In genomic region chr7:24399256-24400081, GRCm38 (mm10) we compare ENCODE assay signal across 7 mouse cellular contexts. TPM values are rescaled to one million over a fixed set of nuclear protein-coding genes. Genes with fewer than 3 reads are reported as not detected.
DNase-seq lines count a peak whose midpoint lies in the region; ATAC-seq lines count a peak whose summit lies in the region.

Smg9 (plus strand) TSS chr7:24399619.

- H3K4me1 ChIP-seq in embryonic facial prominence, embryonic 11.5 days (ENCODE audit: control insufficient read depth, insufficient read depth, low read length) = no peaks in the 10 kb centered on the region
- H3K4me1 ChIP-seq in limb, embryonic 11.5 days (ENCODE audit: control insufficient read depth, insufficient read depth, low read length) = peaks cover 7% of the 10 kb centered on the region
- no peaks in the 10 kb centered on the region for H3K4me1 ChIP-seq in midbrain, embryonic 14.5 days (ENCODE audit: control insufficient read depth, insufficient read depth, low read length)

- peak; percentile 93 for ATAC-seq in embryonic facial prominence, embryonic 11.5 days (replicated peaks; ENCODE audit: insufficient number of reproducible peaks, low FRiP score, low TSS enrichment, low read depth)
- peak; percentile 78 for ATAC-seq in granulocyte monocyte progenitor cell, adult 5-6 weeks (replicated peaks; ENCODE audit: poor library complexity, severe bottlenecking)
- ATAC-seq in limb, embryonic 11.5 days (ENCODE audit: insufficient number of reproducible peaks, low FRiP score, low TSS enrichment, low read depth) = peak; percentile 91
- ATAC-seq in midbrain, embryonic 14.5 days (ENCODE audit: low FRiP score, low TSS enrichment) = peak; percentile 95

- H3K9ac ChIP-seq in embryonic facial prominence, embryonic 11.5 days (replicated peaks; ENCODE audit: low read length) = peak within 1 kb of the TSS; percentile 74
- peak within 1 kb of the TSS; percentile 71 for H3K9ac ChIP-seq in limb, embryonic 11.5 days (ENCODE audit: low read length)
- H3K9ac ChIP-seq in midbrain, embryonic 14.5 days (replicated peaks; ENCODE audit: low read length) = peak within 1 kb of the TSS; percentile 73

- DNase-seq in adrenal gland, postnatal 14 days = peak; percentile 98
- DNase-seq in embryonic facial prominence, embryonic 11.5 days (ENCODE audit: low spot score) = peak; percentile 98
- DNase-seq in kidney, adult 18-20 months = peak; percentile 94
- DNase-seq in limb, embryonic 11.5 days (ENCODE audit: low spot score) = peak; percentile 96
- peak; percentile 100 for DNase-seq in midbrain, embryonic 14.5 days
- peak; percentile 91 to 97 for DNase-seq in spleen, adult 18-20 months

- no peaks in the 10 kb centered on the region for H3K27me3 ChIP-seq in embryonic facial prominence, embryonic 11.5 days (ENCODE audit: control insufficient read depth, insufficient read depth, low read length)
- no peaks in the 10 kb centered on the region for H3K27me3 ChIP-seq in limb, embryonic 11.5 days (ENCODE audit: control insufficient read depth, insufficient read depth, low read length)
- H3K27me3 ChIP-seq in midbrain, embryonic 14.5 days (ENCODE audit: control insufficient read depth, insufficient read depth, low read length) = no peaks in the 10 kb centered on the region

- WGBS in embryonic facial prominence, embryonic 11.5 days = 3% methylated on average over 66 of the region's 66 CpGs
- 2% methylated on average over 66 of the region's 66 CpGs for WGBS in limb, embryonic 11.5 days
- 2% methylated on average over 66 of the region's 66 CpGs for WGBS in midbrain, embryonic 14.5 days

- H3K4me2 ChIP-seq in embryonic facial prominence, embryonic 11.5 days (ENCODE audit: low read depth, low read length) = peak within 1 kb of the TSS; percentile 46
- H3K4me2 ChIP-seq in limb, embryonic 11.5 days (ENCODE audit: low read depth, severe bottlenecking) = peak within 1 kb of the TSS; percentile 51
- peak within 1 kb of the TSS; percentile 60 for H3K4me2 ChIP-seq in midbrain, embryonic 14.5 days (ENCODE audit: low read length)

- peak within 1 kb of the TSS; percentile 92 for H3K27ac ChIP-seq in embryonic facial prominence, embryonic 11.5 days (replicated peaks; ENCODE audit: low read depth, low read length)
- peak within 1 kb of the TSS; percentile 92 for H3K27ac ChIP-seq in limb, embryonic 11.5 days (replicated peaks; ENCODE audit: low read depth, low read length)
- peak within 1 kb of the TSS; percentile 97 for H3K27ac ChIP-seq in midbrain, embryonic 14.5 days (replicated peaks; ENCODE audit: low read depth, low read length)

- peak within 1 kb of the TSS; percentile 58 for H3K4me3 ChIP-seq in embryonic facial prominence, embryonic 11.5 days (ENCODE audit: low read depth, low read length)
- H3K4me3 ChIP-seq in limb, embryonic 11.5 days (ENCODE audit: low read depth, low read length) = peak within 1 kb of the TSS; percentile 49
- H3K4me3 ChIP-seq in midbrain, embryonic 14.5 days (replicated peaks; ENCODE audit: low read depth, low read length) = peak within 1 kb of the TSS; percentile 61

- peaks cover 2% of the 10 kb centered on the region for H3K36me3 ChIP-seq in embryonic facial prominence, embryonic 11.5 days (replicated peaks; ENCODE audit: control insufficient read depth, insufficient read depth, low read depth, low read length)
- H3K36me3 ChIP-seq in limb, embryonic 11.5 days (ENCODE audit: control insufficient read depth, insufficient read depth, low read length) = peaks cover 5% of the 10 kb centered on the region
- H3K36me3 ChIP-seq in midbrain, embryonic 14.5 days (ENCODE audit: control insufficient read depth, insufficient read depth, low read length) = peaks cover 10% of the 10 kb centered on the region

- no peaks in the 10 kb centered on the region for H3K9me3 ChIP-seq in embryonic facial prominence, embryonic 11.5 days (replicated peaks; ENCODE audit: control insufficient read depth, low read length)
- peaks cover 3% of the 10 kb centered on the region; the same call in 1 of the 2 replicates for H3K9me3 ChIP-seq in limb, embryonic 11.5 days (ENCODE audit: control insufficient read depth, low read length)
- no peaks in the 10 kb centered on the region for H3K9me3 ChIP-seq in midbrain, embryonic 14.5 days (ENCODE audit: control insufficient read depth, low read length)

RNA-seq across cellular contexts. Expression of gene Smg9, which starts in this region (rescaled TPM):
- 17.3 and 26.7 TPM in 2 replicates for total RNA-seq in adrenal gland, postnatal 14 days (2021)
- 13.8 and 18.6 TPM in 2 replicates for polyA plus RNA-seq in embryonic facial prominence, embryonic 11.5 days (2014; fragmentation: Nextera tagmentation; extraction: Ambion mirVana)
- 21.6 and 29.5 TPM in 2 replicates for total RNA-seq in granulocyte monocyte progenitor cell, adult 5-6 weeks (2014; fragmentation: Nextera tagmentation)
- 19.5 and 21.8 TPM in 2 replicates for total RNA-seq in granulocyte monocyte progenitor cell, adult 5-6 weeks (2017)
- polyA plus RNA-seq in limb, embryonic 11.5 days (2014; fragmentation: Nextera tagmentation; extraction: Ambion mirVana) = 20.2 and 22.1 TPM in 2 replicates
- 32.9 and 33.3 TPM in 2 replicates for polyA plus RNA-seq in midbrain, embryonic 14.5 days (2014; fragmentation: Nextera tagmentation; extraction: Ambion mirVana)

Comparison
In these comparisons a context has a peak if more than half of its experiments do, and no peak if none do; other contexts are left out.
1. Peak in every context shown above with its lines: DNase-seq, ATAC-seq, H3K4me3 ChIP-seq and H3K27ac ChIP-seq.